Mouse (Mus musculus): ENCODE results near the gene B3galnt2. TPM values are rescaled to one million over a fixed set of nuclear protein-coding genes. Genes with fewer than 3 reads are reported as not detected.

B3galnt2 gene
- total RNA-seq (2015) (32.6 and 43.5 TPM in 2 replicates), total RNA-seq (2017) (36.7 and 37.0 TPM in 2 replicates)

DNA sequence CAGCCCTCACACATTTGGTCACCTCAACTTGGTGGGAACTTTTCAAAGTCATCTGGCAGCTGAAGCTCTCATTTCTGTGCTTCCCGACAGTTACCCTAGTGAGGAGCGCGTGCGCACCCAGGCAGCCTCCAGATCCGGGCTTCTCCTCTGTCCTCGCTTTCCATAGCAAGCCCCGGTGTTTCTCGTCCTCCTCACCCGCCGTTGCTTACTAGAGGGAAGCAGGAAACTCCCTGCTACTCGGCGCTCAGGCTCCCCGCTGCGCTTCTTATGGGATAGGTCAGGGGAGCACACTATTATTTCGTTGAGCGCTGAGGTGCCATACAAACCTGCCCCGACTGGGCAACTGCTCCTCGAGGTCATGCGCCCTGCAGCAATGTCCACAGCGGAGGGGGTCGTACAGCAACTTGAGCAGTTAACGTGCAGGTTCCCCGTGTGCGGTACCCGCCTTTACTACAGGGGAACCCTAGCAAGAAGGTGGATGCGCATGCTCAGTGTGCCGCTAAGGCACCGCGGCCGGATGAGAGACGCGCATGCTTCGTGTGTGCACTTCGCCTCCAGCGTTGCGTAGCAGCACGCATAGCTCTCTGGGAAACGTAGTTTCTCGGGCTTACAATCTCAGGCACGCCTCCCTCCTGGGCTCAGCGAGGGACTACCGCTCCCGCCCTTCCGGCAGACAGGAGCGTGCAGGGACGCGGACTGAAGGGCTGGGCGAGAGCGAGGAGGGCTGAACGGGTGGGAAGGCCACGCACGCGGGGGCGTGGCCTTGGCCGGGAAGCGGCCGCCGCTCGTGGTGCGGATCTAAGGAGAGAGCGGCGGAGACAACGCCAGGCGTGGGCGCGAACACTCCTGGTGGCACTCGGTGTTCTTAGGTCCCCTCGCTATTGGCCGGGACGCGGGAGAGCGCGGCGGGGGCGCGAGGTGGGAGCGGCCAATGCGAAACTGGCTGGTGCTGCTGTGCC lies at the start of gene B3galnt2:
B3galnt2 (plus strand) TSS at position 596 of the 959 bp plus-strand sequence.
- ATAC-seq (replicated peaks; ENCODE audit: poor library complexity): peak; percentile 86

DNA sequence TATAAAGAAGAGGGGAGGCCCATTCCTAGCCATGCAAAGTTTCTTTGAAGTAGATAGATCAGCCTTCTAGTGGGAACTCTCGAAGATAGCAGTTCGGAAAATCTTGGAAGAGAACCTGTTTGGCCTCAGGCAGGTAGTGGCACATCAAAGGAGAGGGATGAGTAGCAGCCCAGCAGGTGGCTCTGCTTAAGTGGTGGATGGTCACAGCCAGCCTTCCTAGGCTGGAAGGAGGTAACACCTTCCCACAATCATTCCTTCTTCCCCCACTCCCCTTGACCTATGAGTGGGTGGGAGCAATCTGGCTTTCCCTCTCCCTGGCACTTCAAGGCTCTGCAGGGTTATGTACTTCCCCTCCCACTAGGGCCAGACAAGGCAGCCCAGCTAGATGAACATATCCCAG lies 42.9 kb upstream of the B3galnt2 start:
- ATAC-seq (replicated peaks; ENCODE audit: poor library complexity): no peak

DNA sequence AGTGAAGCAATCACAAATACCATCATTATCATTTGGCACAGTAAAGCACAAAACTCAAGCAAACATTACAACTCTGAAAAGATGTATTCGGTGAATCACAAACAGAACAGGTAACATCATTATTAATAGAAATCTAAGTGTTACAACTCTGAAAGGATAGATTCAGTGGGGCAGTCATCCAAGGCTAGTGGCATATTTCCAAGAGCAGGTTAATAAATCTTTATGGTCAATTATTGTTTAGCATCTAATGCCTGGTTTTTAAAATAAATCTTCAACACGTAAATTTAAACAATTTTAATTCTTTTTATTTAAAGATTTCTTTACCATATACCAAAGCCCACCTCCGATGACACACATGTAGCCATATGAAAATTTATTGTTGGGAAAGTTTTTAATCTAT lies 34.9 kb upstream of the B3galnt2 start:
- no peak for ATAC-seq (replicated peaks; ENCODE audit: poor library complexity)

DNA sequence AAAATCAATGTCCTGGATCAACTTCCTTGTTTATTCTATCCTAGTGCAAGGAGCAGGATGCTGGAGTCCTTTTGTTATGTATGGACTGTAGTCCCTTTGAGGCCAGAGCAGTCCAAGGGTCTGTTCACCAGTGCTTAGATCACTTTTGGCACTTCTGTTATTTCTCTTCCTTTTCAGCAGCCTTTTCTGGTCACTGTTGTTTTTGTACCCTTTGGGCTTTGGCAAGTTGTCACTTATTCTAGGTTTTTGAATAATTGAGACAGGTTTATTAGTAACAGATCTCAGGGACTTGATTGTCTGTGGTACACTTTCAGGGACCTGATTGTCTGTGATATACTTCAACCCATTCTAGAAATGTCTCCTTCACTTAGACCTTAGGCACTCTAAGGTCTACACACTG lies 31.7 kb upstream of the B3galnt2 start:
- ATAC-seq (replicated peaks; ENCODE audit: poor library complexity): no peak

DNA sequence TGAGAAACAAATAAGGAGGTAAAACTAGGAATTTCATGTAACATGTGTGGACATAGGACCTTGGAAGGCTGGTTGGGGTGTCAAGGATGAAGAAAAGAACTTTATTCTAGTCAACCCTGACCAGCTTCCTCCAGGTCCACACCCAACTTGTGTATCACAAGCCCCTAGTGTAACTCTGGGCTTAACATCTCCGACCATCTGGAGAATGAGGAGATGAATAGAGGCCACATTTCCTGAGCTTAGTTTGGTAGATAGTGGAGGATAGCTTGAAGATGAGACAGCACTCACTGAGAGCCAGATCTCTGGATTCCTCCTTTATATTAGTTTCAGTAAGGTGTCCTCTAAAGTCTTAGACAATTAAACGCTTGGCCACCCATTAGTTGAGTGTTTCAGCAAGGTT lies 24.3 kb upstream of the B3galnt2 start:
- ATAC-seq (replicated peaks; ENCODE audit: poor library complexity): no peak

DNA sequence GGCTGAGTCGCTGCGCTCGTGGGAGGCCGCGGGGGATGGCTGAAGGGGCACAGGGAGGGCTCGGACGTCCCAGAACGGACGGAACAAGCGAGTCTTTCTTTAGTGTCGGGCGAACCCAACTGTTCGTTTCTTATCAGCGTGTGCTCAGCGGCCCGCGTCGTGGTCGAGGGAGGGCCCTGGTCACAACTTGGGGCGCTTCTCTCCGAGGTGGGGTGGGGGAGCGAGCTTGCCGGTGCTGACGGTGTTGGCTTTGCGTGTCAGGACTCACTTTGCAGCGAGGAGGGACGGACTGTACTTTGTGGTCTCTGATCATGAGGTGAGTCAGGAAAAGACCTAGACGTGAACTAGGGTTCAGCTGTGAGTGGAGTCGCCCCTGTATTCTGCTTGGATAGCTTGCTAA lies 662 bp downstream of the B3galnt2 start:
- peak; percentile 40 for ATAC-seq (replicated peaks; ENCODE audit: poor library complexity)

DNA sequence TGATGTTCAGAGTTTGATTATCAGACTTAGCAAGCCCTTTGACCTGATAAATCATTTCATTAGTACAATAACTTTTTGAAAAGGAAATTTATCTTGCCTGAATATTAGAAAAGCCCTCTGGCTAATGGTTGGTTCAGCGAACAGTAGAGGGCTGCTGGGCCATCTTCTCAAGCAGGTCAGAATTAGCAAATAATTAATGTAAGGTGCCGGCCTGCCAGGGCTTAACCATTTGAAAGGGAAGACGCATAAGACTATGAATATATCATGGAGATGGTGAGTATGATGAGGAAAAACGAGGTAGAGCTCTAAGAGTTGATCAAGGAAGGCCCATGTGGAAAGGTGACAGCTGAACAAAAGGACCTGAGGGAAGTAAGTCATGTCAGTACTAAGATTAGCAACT lies 2.4 kb downstream of the B3galnt2 start:
- ATAC-seq (replicated peaks; ENCODE audit: poor library complexity): no peak

DNA sequence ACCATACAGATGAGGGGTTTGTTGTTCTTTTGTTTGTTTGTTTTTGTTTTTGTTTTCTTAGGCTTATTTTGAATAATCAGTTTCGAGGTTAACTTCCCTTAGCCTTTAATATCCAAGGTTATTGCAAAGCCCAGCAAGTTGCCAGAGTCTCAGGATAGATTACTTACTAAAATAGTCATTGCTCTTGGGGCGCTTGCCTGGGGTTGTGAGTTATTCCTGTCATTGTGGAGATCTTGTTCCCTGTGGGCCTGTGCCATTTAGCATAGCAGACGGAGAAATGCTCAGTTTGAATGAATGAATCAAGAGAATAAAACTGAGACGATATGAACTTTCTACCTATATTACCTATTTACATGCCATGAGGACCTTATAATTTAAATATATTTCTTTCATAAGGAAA lies 5.9 kb downstream of the B3galnt2 start:
- ATAC-seq (replicated peaks; ENCODE audit: poor library complexity): no peak

DNA sequence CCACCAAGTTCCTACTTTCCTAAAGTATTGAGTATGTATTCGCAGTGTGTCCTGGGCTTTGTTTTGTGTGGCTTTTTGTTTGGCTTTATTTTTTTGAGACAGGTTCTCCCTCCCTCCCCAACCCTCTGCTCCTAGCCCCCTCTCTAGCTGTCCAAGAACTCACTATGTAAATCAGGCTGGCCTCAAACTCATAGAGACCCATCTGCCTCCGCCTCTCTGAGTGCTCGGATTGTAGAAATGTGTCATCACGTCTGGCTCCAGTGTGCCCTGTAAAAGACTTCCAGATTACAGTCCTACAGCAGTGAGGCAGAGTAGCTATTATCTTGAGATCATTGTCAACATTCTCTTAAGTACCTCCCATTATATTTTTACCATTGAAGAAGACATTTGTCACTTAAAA lies 6.8 kb downstream of the B3galnt2 start:
- ATAC-seq (replicated peaks; ENCODE audit: poor library complexity): no peak

DNA sequence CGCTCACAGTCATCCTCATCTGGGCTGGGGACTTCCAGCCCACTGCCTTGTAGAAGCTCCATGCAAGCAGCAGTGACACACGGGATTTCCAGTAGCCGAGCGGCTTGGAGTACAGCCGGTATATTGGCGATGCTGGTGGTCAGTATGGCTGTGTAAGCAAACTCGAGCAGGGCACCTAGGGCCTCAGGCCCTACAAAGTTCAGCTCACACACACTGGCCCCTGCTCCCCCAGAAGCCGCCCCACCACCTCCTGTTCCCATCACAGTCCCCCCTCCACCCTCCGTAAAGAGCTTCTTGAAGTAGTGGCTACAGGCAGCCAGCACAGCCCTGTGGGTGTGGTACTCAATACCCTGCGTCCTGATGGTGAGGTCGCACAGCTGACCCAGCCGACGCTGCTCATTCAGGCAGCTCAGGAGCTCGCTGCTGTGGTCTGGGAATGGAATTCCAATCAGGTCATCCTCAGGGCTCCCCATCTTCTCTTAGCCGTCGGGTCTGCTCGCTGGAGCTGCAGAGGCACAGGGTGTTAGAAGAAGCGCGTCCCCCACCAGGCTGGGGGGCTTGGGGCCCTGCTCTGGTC lies 11.2 kb downstream of the B3galnt2 start:
- ATAC-seq (replicated peaks; ENCODE audit: poor library complexity): no peak

DNA sequence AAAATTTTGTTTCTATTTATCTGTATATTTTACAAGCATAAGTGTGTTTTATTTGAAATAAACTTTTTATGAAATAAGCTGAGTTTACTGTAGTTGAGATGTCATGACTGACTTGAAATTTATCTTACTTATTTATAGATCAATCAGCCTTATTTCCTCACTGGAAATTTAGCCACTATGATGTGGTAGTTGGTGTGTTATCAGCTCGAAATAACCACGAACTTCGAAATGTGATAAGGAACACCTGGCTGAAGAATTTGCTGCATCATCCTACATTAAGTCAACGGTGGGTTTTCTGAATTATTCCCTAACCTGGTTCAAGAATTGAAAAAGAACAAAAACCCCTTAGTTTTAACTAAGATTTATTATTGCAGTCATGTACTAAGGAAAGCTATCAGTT lies 11.9 kb downstream of the B3galnt2 start:
- ATAC-seq (replicated peaks; ENCODE audit: poor library complexity): no peak

DNA sequence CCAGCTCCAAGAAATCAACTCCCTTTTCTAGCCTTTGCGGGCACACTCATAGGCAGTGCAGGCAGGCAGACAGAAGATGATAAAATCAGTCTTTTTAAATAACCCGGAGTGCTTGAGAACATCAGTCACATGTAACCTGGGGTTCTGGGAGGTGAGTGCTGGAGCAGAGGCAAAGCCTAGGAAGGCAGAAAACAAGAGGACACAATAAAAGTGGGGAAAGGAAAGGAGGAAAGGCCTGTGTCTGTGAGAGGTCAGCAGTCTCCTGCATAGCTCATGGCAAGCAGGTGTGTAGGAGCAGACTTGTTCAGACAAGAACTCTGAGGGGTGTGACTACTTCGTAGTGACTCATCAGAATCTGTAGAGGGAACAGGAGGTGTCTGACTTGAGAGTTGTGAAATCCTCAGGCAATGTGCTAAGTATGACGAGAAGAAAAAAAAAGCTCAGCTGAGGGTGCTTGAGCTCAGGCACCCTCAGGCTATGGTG lies 14.4 kb downstream of the B3galnt2 start:
- peak; percentile 97 for ATAC-seq (replicated peaks; ENCODE audit: poor library complexity)

DNA sequence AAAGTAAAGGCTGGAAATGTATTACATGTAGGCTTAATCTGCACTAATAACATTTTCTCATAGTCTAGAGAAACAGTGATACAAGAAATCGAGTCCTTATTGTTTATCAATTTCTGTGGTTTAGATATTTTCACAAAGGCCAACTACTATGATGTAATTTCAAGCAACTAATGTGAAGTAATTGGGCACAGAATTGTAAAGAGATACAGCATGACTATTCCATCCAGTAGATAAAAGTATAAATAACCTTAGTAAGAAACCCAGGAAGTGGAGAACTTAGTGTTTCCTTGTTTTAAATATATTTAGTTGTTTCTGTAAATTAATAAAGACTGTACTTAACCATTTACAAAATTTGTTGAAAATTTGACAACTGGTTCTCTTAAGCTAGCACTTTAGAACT lies 15.5 kb downstream of the B3galnt2 start:
- ATAC-seq (replicated peaks; ENCODE audit: poor library complexity): no peak

DNA sequence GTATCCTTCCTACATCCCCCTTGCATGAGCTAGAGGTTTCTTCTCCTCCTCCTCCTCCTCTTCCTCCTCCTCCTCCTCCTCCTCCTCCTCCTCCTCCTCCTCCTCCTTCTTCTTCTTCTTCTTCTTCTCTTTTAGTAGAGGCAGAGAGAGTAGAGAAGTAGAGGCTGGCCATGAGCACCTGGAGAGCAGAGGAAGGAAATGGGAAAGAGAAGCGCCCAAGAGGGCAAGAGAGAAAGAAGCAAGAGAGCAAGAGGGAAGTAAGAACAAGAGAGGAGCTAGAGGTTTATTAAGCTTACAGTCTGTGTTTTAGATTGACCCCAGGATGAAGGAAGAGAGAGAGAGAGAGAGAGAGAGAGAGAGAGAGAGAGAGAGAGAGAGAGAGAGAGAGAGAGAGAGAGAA lies 27.6 kb downstream of the B3galnt2 start:
- peak; percentile 66 for ATAC-seq (replicated peaks; ENCODE audit: poor library complexity)

DNA sequence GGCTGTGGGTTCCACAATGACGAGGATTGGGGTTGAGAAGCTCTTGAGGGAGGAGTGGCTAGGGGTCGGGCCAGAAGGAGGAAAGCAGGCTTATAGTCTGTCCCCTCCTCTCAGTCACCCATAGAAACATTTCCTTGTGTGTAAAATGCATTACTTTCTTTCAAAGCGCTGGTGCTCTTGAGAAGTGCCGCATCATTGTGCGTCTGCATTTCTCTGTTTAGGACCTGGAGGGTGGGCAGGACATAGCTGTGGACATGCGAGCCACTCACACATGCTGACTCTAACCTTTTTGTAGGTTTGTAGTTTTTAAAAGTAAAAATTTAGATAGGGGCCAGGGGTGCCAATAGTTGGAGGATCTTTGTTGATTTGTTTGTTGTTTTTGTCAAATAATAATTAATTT lies 29.3 kb downstream of the B3galnt2 start:
- ATAC-seq (replicated peaks; ENCODE audit: poor library complexity): no peak

DNA sequence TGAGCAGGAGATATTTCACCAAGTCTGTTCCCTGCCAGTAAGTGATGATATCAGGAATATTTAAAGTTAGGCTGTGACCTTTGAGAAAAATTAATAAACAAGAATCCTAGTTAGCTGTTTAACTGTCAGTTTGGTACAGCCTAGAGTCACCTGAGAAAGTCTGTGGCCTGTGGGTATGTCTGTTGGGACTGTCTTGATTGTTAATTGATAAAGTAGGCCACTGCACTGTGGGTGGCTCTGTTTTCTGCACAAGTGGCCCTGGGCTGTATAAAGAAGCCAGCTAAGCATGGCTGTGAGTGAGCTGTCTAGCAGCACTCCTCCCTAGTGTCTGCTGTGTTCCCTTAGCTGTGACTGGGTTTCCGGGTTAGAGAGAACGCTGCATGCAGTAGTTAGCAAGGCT lies 34.9 kb downstream of the B3galnt2 start:
- ATAC-seq (replicated peaks; ENCODE audit: poor library complexity): peak; percentile 39

DNA sequence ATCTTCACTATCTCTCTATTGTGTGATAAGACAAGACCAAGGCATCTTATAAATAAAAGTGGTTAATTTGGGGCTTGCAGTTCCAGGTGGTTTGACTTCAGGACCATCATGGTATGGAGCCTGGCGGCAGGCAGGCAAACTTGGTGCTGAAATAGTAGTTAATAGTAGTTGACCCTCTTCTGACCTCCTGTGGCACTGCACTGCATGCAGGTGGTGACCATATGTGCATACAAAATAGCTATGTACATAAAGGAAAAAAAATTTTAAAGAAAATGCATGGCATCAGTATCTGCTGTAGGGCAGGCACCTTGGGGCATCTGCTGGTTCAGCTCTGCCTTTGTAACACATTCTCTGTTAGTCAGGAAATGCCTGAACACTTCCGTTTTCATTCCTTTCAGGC lies 36.1 kb downstream of the B3galnt2 start:
- ATAC-seq (replicated peaks; ENCODE audit: poor library complexity): no peak

DNA sequence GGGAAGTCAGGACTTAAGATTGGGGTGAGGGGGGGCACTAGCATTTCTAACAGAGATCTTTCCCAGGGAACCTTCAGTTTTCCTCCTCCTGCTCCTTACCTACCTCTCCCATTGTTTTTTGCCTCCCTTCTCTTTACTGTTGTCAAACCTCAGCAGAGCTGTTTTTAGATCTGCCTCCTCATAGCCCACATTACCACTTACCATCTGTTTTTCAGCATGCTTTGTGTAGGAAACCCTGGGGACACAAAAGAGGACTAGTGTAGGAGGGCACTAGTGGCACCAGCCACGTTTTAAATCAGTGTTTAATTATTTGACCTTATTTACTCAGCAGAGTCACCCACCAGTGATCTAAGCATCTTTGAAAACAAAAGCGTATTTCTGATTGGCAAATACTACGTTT lies 38.8 kb downstream of the B3galnt2 start:
- no peak for ATAC-seq (replicated peaks; ENCODE audit: poor library complexity)

DNA sequence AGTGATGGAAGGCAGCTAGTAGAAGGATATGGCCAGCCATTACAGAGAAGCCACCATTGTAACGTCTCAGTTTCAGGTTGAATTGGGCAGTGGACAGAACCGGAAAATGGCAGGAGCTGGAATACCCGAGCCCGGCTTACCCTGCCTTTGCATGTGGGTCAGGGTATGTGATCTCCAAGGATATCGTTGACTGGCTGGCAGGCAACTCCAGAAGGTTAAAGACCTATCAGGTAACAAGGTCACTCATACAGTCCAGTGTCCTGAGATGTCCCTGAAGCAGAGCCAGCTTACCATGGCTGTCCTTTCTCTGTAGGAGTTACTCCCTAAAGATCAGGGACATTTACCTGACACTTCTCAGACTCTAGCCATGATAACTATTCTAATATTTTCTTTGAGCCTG lies 40.8 kb downstream of the B3galnt2 start:
- ATAC-seq (replicated peaks; ENCODE audit: poor library complexity): no peak

DNA sequence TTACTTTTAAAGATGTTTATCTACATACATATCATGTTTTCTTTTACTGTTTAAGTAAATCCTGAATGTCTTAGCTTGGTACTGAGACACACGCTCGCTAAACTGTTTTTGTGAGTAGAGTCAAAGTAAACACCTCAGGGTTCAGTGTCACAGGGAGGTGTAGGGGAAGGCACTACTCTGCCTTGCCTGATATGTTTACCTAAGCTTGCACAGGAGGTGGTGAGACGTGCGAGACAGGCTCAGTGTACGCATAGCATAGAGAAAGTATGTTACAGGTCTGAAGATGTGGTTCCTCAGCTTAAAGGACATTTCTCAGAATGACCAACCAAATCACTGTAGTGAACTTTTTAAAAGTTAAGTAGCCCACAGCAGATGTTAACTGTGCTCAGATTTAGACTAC lies 43.2 kb downstream of the B3galnt2 start:
- no peak for ATAC-seq (replicated peaks; ENCODE audit: poor library complexity)

DNA sequence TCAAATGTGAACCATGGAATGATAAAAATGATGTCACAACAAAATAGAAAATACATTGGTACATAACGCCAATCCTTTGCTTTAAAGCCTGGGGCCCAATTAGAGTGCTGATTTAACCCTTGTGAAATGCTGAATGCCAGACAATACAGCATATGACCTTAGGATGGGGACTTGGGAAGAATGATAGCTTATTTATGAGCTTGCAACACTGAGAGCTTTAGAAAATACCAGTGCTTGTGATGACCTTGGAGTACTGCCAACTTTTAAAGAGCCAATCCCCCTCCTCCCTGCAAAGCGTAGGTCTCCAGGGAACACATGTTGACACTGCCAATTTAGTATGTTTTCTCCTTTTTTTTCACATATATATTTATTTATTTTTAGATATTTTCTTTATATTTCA lies 48.4 kb downstream of the B3galnt2 start:
- ATAC-seq (replicated peaks; ENCODE audit: poor library complexity): no peak

DNA sequence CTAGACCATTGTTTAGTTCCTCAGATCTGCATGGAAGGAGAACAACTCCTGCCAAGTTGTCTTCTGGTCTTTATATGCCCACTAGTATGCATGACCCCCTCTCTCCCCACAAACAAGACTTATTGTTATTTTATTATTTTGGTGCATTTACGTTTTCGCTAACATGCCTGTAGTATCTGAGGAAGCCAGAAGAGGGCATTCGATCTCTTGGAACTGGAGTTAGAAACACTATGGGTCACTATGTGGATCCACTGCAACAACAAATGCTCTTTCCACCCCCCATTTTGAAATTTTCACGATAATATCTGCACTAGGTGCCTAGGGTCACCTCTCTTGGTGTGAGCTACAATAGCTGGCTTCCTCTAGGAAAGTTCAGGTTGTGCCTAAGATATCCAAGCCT lies 49.8 kb downstream of the B3galnt2 start:
- peak; percentile 70 for ATAC-seq (replicated peaks; ENCODE audit: poor library complexity)

Measured in megakaryocyte progenitor cell, adult 5-6 weeks (primary cell).